Mouse (Mus musculus) embryonic facial prominence, embryonic 11.5 days (tissue): ENCODE measurements around the gene Xrn1. TPM values are rescaled to one million over a fixed set of nuclear protein-coding genes. Genes with fewer than 3 reads are reported as not detected.
"Not testable (repeated sequence)": the region's sequence is repeated elsewhere in the genome, so short reads cannot be mapped to it uniquely, and the experiment has no call there.

Source experiments
- ATAC-seq: fragments of 200-750 bp; cut with Nextera tagmentation; replicated peaks from 2 replicates; pipeline ENCODE4 v1.8.0; 2017; ENCODE audit warnings: low read depth; ENCODE audit not compliant: insufficient number of reproducible peaks, low FRiP score, low TSS enrichment
- DNase-seq: peaks from one replicate; pipeline ENCODE4 v3.0.0-alpha.2; 2015; ENCODE audit warnings: low spot score
- H3K27ac ChIP-seq: fragments of 300-500 bp; sonication (generic); replicated peaks from 2 replicates; pipeline ENCODE4 v1.5.1; 2014; ENCODE audit warnings: mild to moderate bottlenecking, low read depth, low read length, control low read depth
- H3K27me3 ChIP-seq: fragments of 300-500 bp; sonication (generic); 2 replicates; pipeline ENCODE4 v1.6.1; 2014; ENCODE audit warnings: mild to moderate bottlenecking, low read length, moderate library complexity, mixed read lengths; ENCODE audit not compliant: control insufficient read depth, insufficient read depth
- H3K36me3 ChIP-seq: fragments of 300-500 bp; sonication (generic); replicated peaks from 2 replicates; pipeline ENCODE4 v1.6.1; 2014; ENCODE audit warnings: low read depth, mild to moderate bottlenecking, low read length, moderate library complexity, mixed read lengths; ENCODE audit not compliant: control insufficient read depth, insufficient read depth
- H3K4me1 ChIP-seq: fragments of 300-500 bp; sonication (generic); 2 replicates; pipeline ENCODE4 v1.6.1; 2014; ENCODE audit warnings: low read length, mixed read lengths; ENCODE audit not compliant: control insufficient read depth, insufficient read depth
- H3K4me2 ChIP-seq: fragments of 300-500 bp; sonication (generic); 2 replicates; pipeline ENCODE4 v1.6.1; 2014; ENCODE audit warnings: low read depth, mild to moderate bottlenecking, control low read depth, low read length, moderate library complexity
- H3K4me3 ChIP-seq: fragments of 300-500 bp; sonication (generic); 2 replicates; pipeline ENCODE4 v1.5.1; 2014; ENCODE audit warnings: low read depth, low read length, control low read depth
- H3K9ac ChIP-seq: fragments of 300-500 bp; sonication (generic); replicated peaks from 2 replicates; pipeline ENCODE4 v1.6.1; 2014; ENCODE audit warnings: mild to moderate bottlenecking, control low read depth, low read length
- H3K9me3 ChIP-seq: fragments of 300-500 bp; sonication (generic); replicated peaks from 2 replicates; pipeline ENCODE4 v1.6.1; 2016; ENCODE audit warnings: mild to moderate bottlenecking, low read length, inconsistent platforms, mixed read lengths; ENCODE audit not compliant: control insufficient read depth
- WGBS: fragments of 180-500 bp; shearing (Covaris S2); extraction: QIAGEN DNeasy Blood & Tissue Kit; methylation state at CpG from one replicate; pipeline ENCODE4 v1.1.7; 2014; 5-methylcytosine and 5-hydroxymethylcytosine counted together
- polyA plus RNA-seq: library from polyadenylated mRNA; unstranded; fragments of >200 nt; fragmentation: Nextera tagmentation; extraction: Ambion mirVana; gene quantifications from 2 replicates; pipeline ENCODE4 v1.2.1, GENCODE M21; 2014

Xrn1 gene
- polyA plus RNA-seq: 13.0 and 15.2 TPM in 2 replicates

DNA sequence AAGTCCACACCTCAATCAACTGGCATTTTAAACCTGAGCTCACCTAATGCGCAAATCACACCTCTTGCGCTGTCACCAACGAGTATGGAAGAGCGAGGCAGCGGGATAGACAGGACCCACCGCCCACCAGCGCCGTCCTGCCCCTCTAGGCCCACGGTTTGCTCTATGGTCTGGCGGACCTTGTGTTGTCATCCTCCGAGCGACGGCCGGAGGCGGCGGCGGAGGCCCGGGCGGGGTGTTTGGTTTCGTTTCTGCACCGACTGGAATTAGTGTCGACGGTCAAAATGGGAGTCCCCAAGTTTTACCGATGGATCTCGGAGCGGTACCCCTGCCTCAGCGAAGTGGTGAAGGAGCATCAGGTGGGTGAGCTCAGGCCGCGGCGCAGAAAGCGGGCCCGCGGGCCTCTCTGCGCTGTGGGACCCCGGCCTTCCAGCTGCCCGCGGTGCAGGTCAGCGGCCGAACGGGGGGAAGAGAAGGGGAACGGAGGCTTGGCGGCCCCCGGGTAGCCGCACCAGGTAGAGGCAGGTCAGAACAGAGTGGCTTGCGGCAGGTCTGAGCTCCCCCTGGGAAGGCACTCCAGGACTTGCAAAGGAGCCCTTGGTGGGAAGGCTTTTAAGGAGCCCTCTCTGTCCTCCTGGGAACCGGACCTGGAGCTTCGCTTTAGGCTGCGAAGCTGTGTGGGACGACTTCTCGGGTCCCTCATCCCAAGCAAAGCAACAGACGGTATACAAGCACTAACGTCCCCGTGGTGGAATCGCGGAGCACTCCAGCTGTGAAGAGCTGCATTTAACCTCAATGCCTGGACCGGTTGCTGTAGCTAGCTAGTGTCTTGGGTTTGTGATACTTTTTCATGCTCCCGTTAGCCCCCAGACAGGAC is at the start of gene Xrn1:
Gene Xrn1, plus strand, starts transcription at position 176 of the 877 bp plus-strand sequence.
- Histone ChIP-seq H3K27me3 (no peaks in the 10 kb centered on the region), H3K9me3 (no peaks in the 10 kb centered on the region)
- WGBS: under 1% methylated on average over 57 of the region's 57 CpGs

DNA sequence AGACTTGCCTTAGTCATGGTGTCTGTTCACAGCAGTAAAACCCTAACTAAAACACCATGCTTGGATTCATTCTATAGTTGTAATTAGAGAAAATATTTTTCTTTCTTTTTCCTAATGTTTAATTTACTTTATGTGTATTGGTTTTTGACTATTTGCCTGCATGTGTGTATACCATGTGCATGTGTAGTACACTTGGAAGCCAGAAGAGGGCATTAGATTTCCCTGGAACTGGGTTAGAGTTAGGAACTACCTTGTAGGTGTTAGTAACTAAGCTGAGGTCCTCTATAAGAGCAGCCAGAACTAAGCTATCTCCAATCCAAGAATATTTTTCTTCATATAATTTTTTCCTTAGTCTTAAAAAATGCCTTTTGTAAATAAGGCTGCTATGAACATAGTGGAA is 21.7 kb upstream of the Xrn1 start:
- ATAC-seq (no peak), DNase-seq (no peak)
- Histone ChIP-seq H3K27me3 (no peaks in the 10 kb centered on the region), H3K27ac (no peak overlapping the region), H3K36me3 (no peaks in the 10 kb centered on the region), H3K4me1 (no peaks in the 10 kb centered on the region), H3K4me3 (no peak overlapping the region), H3K9me3 (no peaks in the 10 kb centered on the region), H3K4me2 (no peak overlapping the region), H3K9ac (no peak overlapping the region)

More for the DNA sequence above, at the start of gene Xrn1:
- Histone ChIP-seq H3K4me3 (peak within 1 kb of the TSS; percentile 94), H3K9ac (peak within 1 kb of the TSS; percentile 97), H3K4me1 (no peaks in the 10 kb centered on the region), H3K27ac (peak within 1 kb of the TSS; percentile 65), H3K36me3 (no peaks in the 10 kb centered on the region), H3K4me2 (peak within 1 kb of the TSS; percentile 59)
- ATAC-seq (peak; percentile 99), DNase-seq (peak; percentile 94)

DNA sequence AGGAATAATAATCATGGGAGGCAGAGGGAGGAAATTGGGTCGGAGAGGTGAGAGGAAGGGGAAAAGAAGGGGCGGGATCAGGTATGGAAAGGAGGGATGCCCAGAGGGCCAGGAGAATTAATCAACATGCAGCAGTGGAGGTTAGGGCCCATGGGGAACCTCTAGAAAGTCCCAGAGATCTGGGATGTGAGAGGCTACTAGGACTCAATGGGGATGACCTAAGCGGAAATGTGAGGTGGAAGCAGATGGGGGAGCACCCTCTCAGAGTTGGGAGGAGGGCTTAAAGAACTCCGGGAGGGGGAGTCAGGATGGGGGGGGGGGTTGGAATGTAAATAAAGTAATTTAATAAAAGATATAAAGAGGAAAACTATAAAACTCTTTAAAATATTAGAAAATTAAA is 902 bp upstream of the Xrn1 start:
- DNase-seq (no peak), ATAC-seq (no peak)
- no peaks in the 10 kb centered on the region for H3K4me1 ChIP-seq
- no peak overlapping the region for H3K4me3 ChIP-seq
- no peaks in the 10 kb centered on the region for H3K27me3 ChIP-seq
- 76% methylated on average over 4 of the region's 4 CpGs for WGBS
- H3K4me2 ChIP-seq: no peak overlapping the region; the same call in 1 of the 2 replicates
- H3K9me3 ChIP-seq: no peaks in the 10 kb centered on the region
- H3K27ac ChIP-seq: no peak overlapping the region
- no peak overlapping the region for H3K9ac ChIP-seq
- H3K36me3 ChIP-seq: no peaks in the 10 kb centered on the region

DNA sequence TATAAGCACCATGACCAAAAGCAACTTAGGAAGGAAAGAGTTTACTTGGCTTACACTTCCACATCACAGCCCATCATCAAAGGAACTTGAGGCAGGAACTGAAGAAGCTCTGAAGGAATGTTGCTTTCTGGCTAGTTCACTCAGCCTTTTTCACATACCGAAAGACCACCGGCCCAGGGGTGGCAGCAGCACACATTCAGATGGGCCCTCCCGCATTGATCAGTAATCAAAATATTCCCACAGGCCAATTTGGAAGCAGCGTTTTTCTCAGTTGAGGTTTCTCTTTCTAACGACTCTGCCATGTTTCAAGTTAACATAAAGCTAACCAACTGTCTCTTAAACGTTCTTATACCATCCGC is 355 bp upstream of the Xrn1 start:
- Histone ChIP-seq H3K27ac (no peak overlapping the region), H3K27me3 (no peaks in the 10 kb centered on the region), H3K4me3 (peak overlapping the region; percentile 94), H3K4me1 (no peaks in the 10 kb centered on the region), H3K9ac (peak overlapping the region; percentile 97), H3K9me3 (no peaks in the 10 kb centered on the region), H3K4me2 (peak overlapping the region; percentile 38; the same call in 1 of the 2 replicates), H3K36me3 (no peaks in the 10 kb centered on the region)
- ATAC-seq (peak; percentile 84), DNase-seq (peak; percentile 64)
- WGBS: under 1% methylated on average over 7 of the region's 7 CpGs

DNA sequence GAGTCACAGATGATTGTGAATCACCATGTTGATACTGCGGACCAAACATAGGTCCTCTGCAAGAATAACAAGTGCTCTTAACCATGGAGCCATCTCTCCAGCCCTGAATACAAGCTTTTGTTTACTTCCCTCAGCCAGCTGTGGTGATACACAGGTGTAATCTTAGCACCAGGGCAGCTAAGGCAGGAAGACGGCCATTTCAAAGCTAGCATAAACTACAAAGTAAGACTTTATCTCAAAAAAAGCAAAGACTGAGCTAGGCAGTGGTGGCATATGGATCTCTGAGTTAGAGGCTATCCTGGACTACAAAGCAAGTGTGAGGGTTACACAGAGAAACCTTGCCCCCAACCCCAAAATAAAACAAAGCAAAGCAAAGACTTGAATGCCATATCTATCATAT is 3.1 kb downstream of the Xrn1 start:
- H3K9me3 ChIP-seq: no peaks in the 10 kb centered on the region
- H3K4me1 ChIP-seq: no peaks in the 10 kb centered on the region
- DNase-seq (no peak), ATAC-seq (no peak)
- WGBS: 93% methylated on average over 2 of the region's 2 CpGs
- no peak overlapping the region for H3K4me2 ChIP-seq
- H3K9ac ChIP-seq: no peak overlapping the region
- H3K36me3 ChIP-seq: no peaks in the 10 kb centered on the region
- no peak overlapping the region for H3K27ac ChIP-seq
- no peaks in the 10 kb centered on the region for H3K27me3 ChIP-seq
- H3K4me3 ChIP-seq: no peak overlapping the region

DNA sequence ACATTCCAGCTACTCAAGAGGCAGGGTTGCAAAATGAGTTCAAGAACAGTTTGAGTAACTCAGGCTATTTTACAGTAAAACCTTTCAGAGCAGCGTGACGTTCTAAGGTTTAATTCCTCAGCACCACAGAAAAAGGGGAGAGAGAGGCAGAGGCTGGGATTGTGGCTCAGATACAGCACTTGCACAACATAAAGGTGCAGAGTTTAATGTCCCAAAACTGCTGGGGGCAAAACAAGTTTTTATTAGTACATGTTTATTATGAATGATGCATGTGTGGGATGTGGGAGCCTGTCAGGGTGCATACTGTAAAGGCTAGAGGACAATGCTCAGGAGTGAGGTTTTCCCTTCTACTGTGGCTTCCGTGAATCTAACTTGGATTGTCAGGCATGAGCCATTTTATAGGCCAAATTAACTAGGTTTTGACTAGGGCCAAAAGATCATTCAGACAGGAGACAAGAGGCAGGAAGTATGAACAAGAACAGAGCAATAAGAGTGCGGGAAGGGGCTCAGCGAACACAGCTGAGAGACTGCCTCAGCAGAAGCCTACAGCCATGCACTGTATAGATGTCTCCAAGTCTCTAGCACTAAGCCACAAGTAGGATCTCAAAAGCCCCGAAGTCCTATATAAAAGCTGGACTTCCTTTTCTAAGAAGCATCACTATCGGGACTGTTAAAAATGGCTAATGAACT is 3.6 kb downstream of the Xrn1 start:
- 92% methylated on average over 7 of the region's 7 CpGs for WGBS
- Histone ChIP-seq H3K4me3 (no peak overlapping the region), H3K27me3 (no peaks in the 10 kb centered on the region), H3K9ac (no peak overlapping the region), H3K4me1 (no peaks in the 10 kb centered on the region), H3K9me3 (no peaks in the 10 kb centered on the region), H3K4me2 (no peak overlapping the region), H3K36me3 (no peaks in the 10 kb centered on the region), H3K27ac (no peak overlapping the region)
- ATAC-seq (no peak), DNase-seq (no peak)

DNA sequence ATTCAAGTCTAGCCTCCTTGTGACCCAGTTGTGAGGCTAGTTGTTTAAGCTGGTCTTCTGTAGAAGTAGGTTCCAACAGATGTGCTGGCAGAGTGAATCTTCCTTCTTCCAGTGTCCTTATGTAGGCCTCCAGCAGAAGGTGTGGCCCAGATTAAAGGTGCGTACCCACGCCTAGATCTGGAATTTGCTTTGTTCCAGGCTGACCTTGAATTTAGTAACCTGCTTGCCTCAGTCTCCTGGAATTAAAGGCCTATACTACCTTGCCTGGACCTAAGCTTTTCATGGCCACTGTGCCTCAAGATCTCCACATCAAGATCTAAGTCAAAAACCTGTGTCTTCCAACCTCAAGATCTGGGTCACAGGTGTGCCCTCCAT is 4.2 kb downstream of the Xrn1 start:
- not testable (repeated sequence) for H3K9me3 ChIP-seq, H3K4me2 ChIP-seq, H3K4me1 ChIP-seq, H3K4me3 ChIP-seq, H3K27me3 ChIP-seq, ATAC-seq, H3K9ac ChIP-seq, H3K36me3 ChIP-seq, DNase-seq, H3K27ac ChIP-seq
- WGBS: 93% methylated on average over 2 of the region's 2 CpGs

DNA sequence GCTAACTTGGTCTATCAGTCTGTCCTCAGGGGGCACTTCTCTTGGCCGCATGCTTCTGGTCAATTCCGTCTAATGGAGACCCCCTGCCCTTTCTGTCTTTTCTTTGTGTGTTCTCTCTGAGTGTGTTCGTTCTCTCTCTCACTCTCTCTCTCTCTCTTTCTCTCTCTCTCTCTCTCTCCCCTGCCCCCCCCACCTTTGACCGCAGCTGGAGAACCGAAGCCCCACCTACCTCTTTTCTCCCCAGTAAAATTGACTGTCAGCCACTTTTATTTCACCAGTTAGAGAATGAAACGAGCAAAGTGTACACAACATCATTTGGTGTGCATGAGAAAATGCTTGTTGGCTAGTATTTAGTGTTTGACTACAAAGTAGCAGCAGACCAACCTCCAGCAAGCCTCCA is 4.7 kb downstream of the Xrn1 start:
- Histone ChIP-seq H3K27me3 (no peaks in the 10 kb centered on the region), H3K36me3 (no peaks in the 10 kb centered on the region), H3K4me3 (no peak overlapping the region), H3K4me2 (no peak overlapping the region), H3K9me3 (no peaks in the 10 kb centered on the region), H3K4me1 (no peaks in the 10 kb centered on the region), H3K9ac (no peak overlapping the region), H3K27ac (no peak overlapping the region)
- 88% methylated on average over 6 of the region's 6 CpGs for WGBS
- DNase-seq (no peak), ATAC-seq (no peak)
